19 mouse cellular contexts compared by ENCODE assay signal in genomic region chr7:143482541-143482940, GRCm38 (mm10). TPM values are rescaled to one million over a fixed set of nuclear protein-coding genes. Genes with fewer than 3 reads are reported as not detected.
DNase-seq lines count a peak whose midpoint lies in the region; ATAC-seq and TF ChIP-seq lines count a peak whose summit lies in the region.
"Had no signal": no experiment of that assay in that cellular context is flagged by ENCODE, and none has a peak within 500 bp of the region (broad histone marks: within the 10 kb centered on the region; RNA-seq: fewer than 3 reads in every experiment).

No protein-coding gene starts in this region.

- no peaks in the 10 kb centered on the region for H3K9me3 ChIP-seq in hindbrain, embryonic 11.5 days (ENCODE audit: control insufficient read depth, low read length)
- H3K9me3 ChIP-seq in hindbrain, embryonic 16.5 days (ENCODE audit: control insufficient read depth, low read length), result no peaks in the 10 kb centered on the region
- no peaks in the 10 kb centered on the region for H3K9me3 ChIP-seq in midbrain, embryonic 11.5 days (ENCODE audit: control insufficient read depth, low read length)
- no peaks in the 10 kb centered on the region for H3K9me3 ChIP-seq in midbrain, embryonic 14.5 days (ENCODE audit: control insufficient read depth, low read length)
- H3K9me3 ChIP-seq in stomach, embryonic 15.5 days, result no peaks in the 10 kb centered on the region
- H3K9me3 ChIP-seq: embryonic facial prominence, embryonic 13.5 days; forebrain, embryonic 12.5 days; limb, embryonic 12.5 days had no signal

- no peak for ATAC-seq in hindbrain, embryonic 11.5 days (ENCODE audit: low FRiP score)
- ATAC-seq in hindbrain, embryonic 16.5 days, result no peak
- 0 out of 2 replicates have a peak, but pooled peaks have one; percentile 50 for ATAC-seq in midbrain, embryonic 11.5 days (ENCODE audit: low FRiP score)
- no peak for ATAC-seq in midbrain, embryonic 14.5 days (ENCODE audit: low FRiP score, low TSS enrichment)
- ATAC-seq in stomach, embryonic 15.5 days (ENCODE audit: insufficient read depth, low FRiP score, low read depth), result peak; percentile 45; the same call in 1 of the 2 replicates

- peak; percentile 24 for DNase-seq in hindbrain, embryonic 11.5 days (ENCODE audit: low spot score)
- DNase-seq in midbrain, embryonic 11.5 days (ENCODE audit: low spot score, missing footprints), result no peak
- no peak for DNase-seq in midbrain, embryonic 14.5 days
- DNase-seq in kidney, postnatal 14 days, result peak; percentile 41
- no peak for DNase-seq in frontal cortex, postnatal 14 days (ENCODE audit: low spot score in 2 of 2)
- no peak for DNase-seq in left cerebral cortex, adult 2 months (ENCODE audit: extremely low spot score in 1 of 2, low spot score in 2 of 2)
- DNase-seq: cerebellum, adult 9-10 months; gastrocnemius, adult 2 months; right cerebral cortex, postnatal 25 days; thymus, postnatal 36 days had no signal

- 8% methylated on average over 6 of the region's 6 CpGs for whole genome bisulfite sequencing in hindbrain, embryonic 11.5 days
- WGBS in hindbrain, embryonic 16.5 days, result 10% methylated on average over 6 of the region's 6 CpGs
- WGBS in midbrain, embryonic 11.5 days, result 19% methylated on average over 6 of the region's 6 CpGs
- 13% methylated on average over 6 of the region's 6 CpGs for WGBS in midbrain, embryonic 14.5 days
- WGBS in stomach, embryonic 15.5 days, result 6% methylated on average over 6 of the region's 6 CpGs

- H3K4me2 ChIP-seq in hindbrain, embryonic 11.5 days (replicated peaks; ENCODE audit: low read depth, low read length), result no peak overlapping the region
- H3K4me2 ChIP-seq in hindbrain, embryonic 16.5 days (ENCODE audit: low read length), result no peak overlapping the region
- H3K4me2 ChIP-seq in midbrain, embryonic 11.5 days, result no peak overlapping the region
- no peak overlapping the region for H3K4me2 ChIP-seq in midbrain, embryonic 14.5 days (ENCODE audit: low read length)
- H3K4me2 ChIP-seq in stomach, embryonic 15.5 days, result no peak overlapping the region
- H3K4me2 ChIP-seq: embryonic facial prominence, embryonic 13.5 days; forebrain, embryonic 12.5 days; limb, embryonic 12.5 days had no signal

- H3K27me3 ChIP-seq in hindbrain, embryonic 11.5 days (ENCODE audit: control insufficient read depth, insufficient read depth, low read length), result peaks cover 2% of the 10 kb centered on the region; the same call in 1 of the 2 replicates
- no peaks in the 10 kb centered on the region for H3K27me3 ChIP-seq in hindbrain, embryonic 16.5 days (replicated peaks; ENCODE audit: control insufficient read depth, insufficient read depth, low read length)
- H3K27me3 ChIP-seq in midbrain, embryonic 11.5 days (ENCODE audit: control insufficient read depth, insufficient read depth, low read length), result no peaks in the 10 kb centered on the region
- H3K27me3 ChIP-seq in midbrain, embryonic 14.5 days (ENCODE audit: control insufficient read depth, insufficient read depth, low read length), result no peaks in the 10 kb centered on the region
- H3K27me3 ChIP-seq in stomach, embryonic 15.5 days (replicated peaks), result peaks cover 4% of the 10 kb centered on the region; the same call in 1 of the 2 replicates
- H3K27me3 ChIP-seq: embryonic facial prominence, embryonic 13.5 days had no signal

- TF ChIP-seq CTCF in left cerebral cortex, adult 2 months (IDR thresholded peaks at IDR 0.05), result no peak

- H3K36me3 ChIP-seq in hindbrain, embryonic 11.5 days (ENCODE audit: control insufficient read depth, insufficient read depth, low read length), result no peaks in the 10 kb centered on the region
- no peaks in the 10 kb centered on the region for H3K36me3 ChIP-seq in hindbrain, embryonic 16.5 days (ENCODE audit: control insufficient read depth, insufficient read depth, low read length)
- no peaks in the 10 kb centered on the region for H3K36me3 ChIP-seq in midbrain, embryonic 11.5 days (ENCODE audit: control insufficient read depth, insufficient read depth, low read length)
- no peaks in the 10 kb centered on the region for H3K36me3 ChIP-seq in midbrain, embryonic 14.5 days (ENCODE audit: control insufficient read depth, insufficient read depth, low read length)
- H3K36me3 ChIP-seq in stomach, embryonic 15.5 days, result no peaks in the 10 kb centered on the region
- H3K36me3 ChIP-seq: embryonic facial prominence, embryonic 13.5 days; forebrain, embryonic 12.5 days; limb, embryonic 12.5 days had no signal

- no peak overlapping the region for H3K9ac ChIP-seq in hindbrain, embryonic 11.5 days (ENCODE audit: low read depth, low read length)
- no peak overlapping the region for H3K9ac ChIP-seq in hindbrain, embryonic 16.5 days (ENCODE audit: low read depth, low read length)
- no peak overlapping the region for H3K9ac ChIP-seq in midbrain, embryonic 11.5 days (ENCODE audit: low read length)
- no peak overlapping the region for H3K9ac ChIP-seq in midbrain, embryonic 14.5 days (replicated peaks; ENCODE audit: low read length)
- no peak overlapping the region for H3K9ac ChIP-seq in stomach, embryonic 15.5 days
- H3K9ac ChIP-seq: embryonic facial prominence, embryonic 13.5 days; forebrain, embryonic 12.5 days; limb, embryonic 12.5 days had no signal

- H3K4me3 ChIP-seq in hindbrain, embryonic 11.5 days (ENCODE audit: low read depth, low read length), result no peak overlapping the region
- H3K4me3 ChIP-seq in hindbrain, embryonic 16.5 days (ENCODE audit: low read length), result no peak overlapping the region
- H3K4me3 ChIP-seq in midbrain, embryonic 11.5 days (ENCODE audit: low read depth, low read length), result no peak overlapping the region
- no peak overlapping the region for H3K4me3 ChIP-seq in midbrain, embryonic 14.5 days (replicated peaks; ENCODE audit: low read depth, low read length)
- no peak overlapping the region for H3K4me3 ChIP-seq in stomach, embryonic 15.5 days (replicated peaks)
- H3K4me3 ChIP-seq in left cerebral cortex, adult 2 months, result no peak overlapping the region
- H3K4me3 ChIP-seq: embryonic facial prominence, embryonic 13.5 days; forebrain, embryonic 12.5 days; gastrocnemius, adult 2 months; limb, embryonic 12.5 days had no signal

- H3K27ac ChIP-seq in hindbrain, embryonic 11.5 days (ENCODE audit: low read depth, low read length), result no peak overlapping the region
- H3K27ac ChIP-seq in hindbrain, embryonic 16.5 days (ENCODE audit: low read depth, low read length), result no peak overlapping the region
- no peak overlapping the region for H3K27ac ChIP-seq in midbrain, embryonic 11.5 days (ENCODE audit: low read depth, low read length)
- no peak overlapping the region for H3K27ac ChIP-seq in midbrain, embryonic 14.5 days (replicated peaks; ENCODE audit: low read depth, low read length)
- no peak overlapping the region for H3K27ac ChIP-seq in stomach, embryonic 15.5 days
- H3K27ac ChIP-seq in left cerebral cortex, adult 2 months, result no peak overlapping the region
- H3K27ac ChIP-seq: embryonic facial prominence, embryonic 13.5 days; forebrain, embryonic 12.5 days; gastrocnemius, adult 2 months; limb, embryonic 12.5 days; macrophage had no signal

- H3K4me1 ChIP-seq in hindbrain, embryonic 11.5 days (replicated peaks; ENCODE audit: control insufficient read depth, insufficient read depth, low read length), result no peaks in the 10 kb centered on the region
- no peaks in the 10 kb centered on the region for H3K4me1 ChIP-seq in hindbrain, embryonic 16.5 days (ENCODE audit: control insufficient read depth, insufficient read depth, low read depth, low read length)
- 0 out of 2 replicates have a peak, but pooled peaks cover 2% of the 10 kb centered on the region for H3K4me1 ChIP-seq in midbrain, embryonic 11.5 days (ENCODE audit: control insufficient read depth, insufficient read depth, low read length)
- no peaks in the 10 kb centered on the region for H3K4me1 ChIP-seq in midbrain, embryonic 14.5 days (ENCODE audit: control insufficient read depth, insufficient read depth, low read length)
- no peaks in the 10 kb centered on the region for H3K4me1 ChIP-seq in stomach, embryonic 15.5 days

- intact Hi-C loops in left cerebral cortex, adult 2 months (cut with DNase I), result no loop called here

RNA-seq across cellular contexts. Expression of gene Slc22a18, which starts 9.0 kb away (rescaled TPM):
- 0.14 and 0.71 TPM in 2 replicates for polyA plus RNA-seq in hindbrain, embryonic 11.5 days (2014; fragmentation: Nextera tagmentation; extraction: Ambion mirVana)
- polyA plus RNA-seq in hindbrain, embryonic 16.5 days (2015; fragmentation: Nextera tagmentation; extraction: Ambion mirVana), result 0.79 and 1.00 TPM in 2 replicates
- 0.16 and 0.30 TPM in 2 replicates for polyA plus RNA-seq in midbrain, embryonic 11.5 days (2014; fragmentation: Nextera tagmentation; extraction: Ambion mirVana)
- polyA plus RNA-seq in midbrain, embryonic 14.5 days (2014; fragmentation: Nextera tagmentation; extraction: Ambion mirVana), result 0.20 and 0.78 TPM in 2 replicates
- polyA plus RNA-seq in stomach, embryonic 15.5 days (2015; fragmentation: Nextera tagmentation; extraction: Ambion mirVana), result 9.2 and 11.7 TPM in 2 replicates
- total RNA-seq in left cerebral cortex, adult 2 months (2021), result under 1 TPM; 0.58 to 0.81 TPM
- total RNA-seq: neutrophil, adult 5-6 weeks had no signal
- polyA plus RNA-seq: C2C12 had no signal

RNA-seq across cellular contexts. Expression of gene Phlda2, which starts 20.4 kb away (rescaled TPM):
- 1.3 and 2.1 TPM in 2 replicates for polyA plus RNA-seq in hindbrain, embryonic 11.5 days (2014; fragmentation: Nextera tagmentation; extraction: Ambion mirVana)
- 0.56 and 0.57 TPM in 2 replicates for polyA plus RNA-seq in hindbrain, embryonic 16.5 days (2015; fragmentation: Nextera tagmentation; extraction: Ambion mirVana)
- polyA plus RNA-seq in midbrain, embryonic 11.5 days (2014; fragmentation: Nextera tagmentation; extraction: Ambion mirVana), result 0.37 and 0.54 TPM in 2 replicates
- 0.45 TPM in 1 of 2 replicates, not detected in the other for polyA plus RNA-seq in midbrain, embryonic 14.5 days (2014; fragmentation: Nextera tagmentation; extraction: Ambion mirVana)
- polyA plus RNA-seq in stomach, embryonic 15.5 days (2015; fragmentation: Nextera tagmentation; extraction: Ambion mirVana), result 11.5 and 13.7 TPM in 2 replicates
- not detected for total RNA-seq in left cerebral cortex, adult 2 months (2021)
- total RNA-seq: gastrocnemius, adult 2 months; layer of hippocampus, postnatal 10 days; neutrophil, adult 5-6 weeks had no signal
- polyA plus RNA-seq: macrophage had no signal

RNA-seq across cellular contexts. Expression of gene Cdkn1c, which starts 21.7 kb away (rescaled TPM):
- 942 and 1,091 TPM in 2 replicates for polyA plus RNA-seq in hindbrain, embryonic 11.5 days (2014; fragmentation: Nextera tagmentation; extraction: Ambion mirVana)
- 165 and 231 TPM in 2 replicates for polyA plus RNA-seq in hindbrain, embryonic 16.5 days (2015; fragmentation: Nextera tagmentation; extraction: Ambion mirVana)
- 789 and 799 TPM in 2 replicates for polyA plus RNA-seq in midbrain, embryonic 11.5 days (2014; fragmentation: Nextera tagmentation; extraction: Ambion mirVana)
- polyA plus RNA-seq in midbrain, embryonic 14.5 days (2014; fragmentation: Nextera tagmentation; extraction: Ambion mirVana), result 271 and 417 TPM in 2 replicates
- 768 and 804 TPM in 2 replicates for polyA plus RNA-seq in stomach, embryonic 15.5 days (2015; fragmentation: Nextera tagmentation; extraction: Ambion mirVana)
- 10 to 100 TPM; 10.3 to 10.7 TPM for total RNA-seq in left cerebral cortex, adult 2 months (2021)

Comparison
In these comparisons a context has a peak if more than half of its experiments do, and no peak if none do; other contexts are left out.
1. ATAC-seq: peak in midbrain, embryonic 11.5 days (single experiment) and stomach, embryonic 15.5 days (single experiment); none in hindbrain, embryonic 11.5 days (single experiment), hindbrain, embryonic 16.5 days (single experiment) and midbrain, embryonic 14.5 days (single experiment).
2. DNase-seq: peak in hindbrain, embryonic 11.5 days (single experiment) and kidney, postnatal 14 days (single experiment); none in midbrain, embryonic 11.5 days (single experiment), midbrain, embryonic 14.5 days (single experiment), frontal cortex, postnatal 14 days (0 of 2) and left cerebral cortex, adult 2 months (0 of 2).